Mouse (Mus musculus): Measurements from ENCODE around the gene Zbtb43. TPM values are rescaled to one million over a fixed set of nuclear protein-coding genes. Genes with fewer than 3 reads are reported as not detected.

Zbtb43 gene
- 15.6 and 17.8 TPM in 2 replicates for polyA plus RNA-seq (2015; fragmentation: Nextera tagmentation; extraction: Ambion mirVana)

DNA sequence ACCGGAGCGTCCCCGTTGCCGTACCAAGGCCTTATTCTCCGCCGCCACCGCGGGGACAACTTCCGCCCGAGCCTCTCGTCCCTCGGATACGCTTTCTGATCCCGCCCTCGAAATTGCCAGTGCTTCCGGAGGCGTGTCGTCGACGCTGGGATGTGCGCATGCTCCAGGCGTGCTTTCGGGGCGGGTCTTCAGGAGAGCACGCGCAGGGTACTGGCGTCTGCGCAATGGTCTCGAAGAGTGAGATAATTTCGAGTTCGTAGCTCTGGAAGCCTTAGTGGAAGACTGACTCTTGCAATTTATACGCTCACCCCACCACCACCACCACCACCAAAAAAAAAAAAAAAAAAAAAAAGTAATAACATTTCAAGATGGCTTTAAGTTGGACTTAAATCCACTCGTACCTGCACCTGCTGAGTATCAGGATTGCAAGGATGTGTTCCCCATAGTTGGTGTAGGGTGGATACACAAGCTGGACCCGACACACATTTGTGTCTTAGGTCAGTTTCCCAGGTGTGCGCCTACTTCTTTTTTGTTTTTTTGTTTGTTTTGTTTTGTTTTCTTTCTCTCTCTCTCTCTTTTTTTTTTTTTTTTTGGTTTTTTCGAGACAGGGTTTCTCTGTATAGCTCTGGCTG lies at the start of gene Zbtb43:
Zbtb43 (minus strand) TSS at position 94 of the 632 bp plus-strand sequence.
- peak within 1 kb of the TSS; percentile 89 for H3K9ac ChIP-seq
- peak; percentile 92 for ATAC-seq (replicated peaks; ENCODE audit: low FRiP score)
- peak within 1 kb of the TSS; percentile 84 for H3K27ac ChIP-seq
- H3K4me3 ChIP-seq (replicated peaks) = peak within 1 kb of the TSS; percentile 94
- no peaks in the 10 kb centered on the region for H3K27me3 ChIP-seq
- H3K4me1 ChIP-seq = peaks cover 27% of the 10 kb centered on the region
- peaks cover 9% of the 10 kb centered on the region for H3K36me3 ChIP-seq
- 6% methylated on average over 36 of the region's 36 CpGs for WGBS
- peak within 1 kb of the TSS; percentile 82 for H3K4me2 ChIP-seq
- no peaks in the 10 kb centered on the region for H3K9me3 ChIP-seq (replicated peaks)

DNA sequence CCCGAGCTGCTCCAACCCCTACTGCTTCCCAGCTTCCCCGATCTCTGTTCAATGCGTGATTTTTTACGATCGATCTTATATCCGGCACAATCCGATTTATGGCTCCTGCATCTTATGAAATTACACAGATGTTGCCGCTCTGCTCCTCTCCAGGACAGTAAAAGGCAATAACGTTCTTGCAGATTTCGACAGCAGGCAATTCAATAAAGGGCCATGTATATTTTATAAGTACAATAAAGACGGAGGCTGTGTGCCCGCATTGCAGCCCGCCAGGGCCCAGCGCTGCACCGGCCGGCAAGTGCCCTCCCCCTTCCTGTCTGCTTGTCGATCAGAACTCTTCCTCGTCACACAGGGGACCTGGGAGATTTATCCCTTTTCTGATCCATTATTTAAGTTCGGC lies 47.5 kb upstream of the Zbtb43 start:
- ATAC-seq (replicated peaks; ENCODE audit: low FRiP score) = no peak
- H3K27me3 ChIP-seq = peaks cover 20% of the 10 kb centered on the region
- no peak overlapping the region for H3K27ac ChIP-seq
- no peak overlapping the region for H3K9ac ChIP-seq
- H3K36me3 ChIP-seq = no peaks in the 10 kb centered on the region
- 44% methylated on average over 19 of the region's 19 CpGs for WGBS
- no peaks in the 10 kb centered on the region for H3K9me3 ChIP-seq (replicated peaks)
- no peak overlapping the region; the same call in 1 of the 2 replicates for H3K4me3 ChIP-seq (replicated peaks)
- 0 out of 2 replicates have a peak, but pooled peaks cover 5% of the 10 kb centered on the region for H3K4me1 ChIP-seq
- H3K4me2 ChIP-seq = peak overlapping the region; percentile 39

GRCm38 (mm10) chr2:33515431-33515830 lies 47.1 kb upstream of the Zbtb43 start:
- Histone ChIP-seq H3K36me3 (no peaks in the 10 kb centered on the region), H3K27ac (no peak overlapping the region), H3K27me3 (peaks cover 20% of the 10 kb centered on the region), H3K9ac (no peak overlapping the region), H3K4me1 (0 out of 2 replicates have a peak, but pooled peaks cover 5% of the 10 kb centered on the region), H3K4me3 (replicated peaks) (no peak overlapping the region; the same call in 1 of the 2 replicates), H3K9me3 (replicated peaks) (no peaks in the 10 kb centered on the region), H3K4me2 (peak overlapping the region; percentile 39)
- no peak for ATAC-seq (replicated peaks; ENCODE audit: low FRiP score)
- 71% methylated on average over 8 of the region's 8 CpGs for WGBS

DNA sequence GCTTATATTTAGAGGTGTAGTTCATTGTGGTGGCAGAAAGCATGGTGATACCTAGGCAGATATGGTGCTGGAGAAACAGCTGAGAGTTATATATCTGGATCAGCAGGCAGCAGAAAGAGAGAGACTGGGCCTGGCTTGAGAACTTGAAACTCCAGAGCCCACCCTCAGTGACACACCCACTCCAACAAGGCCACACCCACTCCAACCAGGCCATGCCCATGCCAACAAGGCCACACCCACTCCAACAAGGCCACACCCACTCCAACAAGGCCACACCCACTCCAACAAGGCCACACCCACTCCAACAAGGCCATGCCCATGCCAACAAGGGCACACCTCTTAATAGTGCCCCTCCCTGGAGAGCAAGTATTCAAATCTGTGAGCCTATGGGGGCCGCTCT lies 42.4 kb upstream of the Zbtb43 start:
- Histone ChIP-seq H3K4me1 (0 out of 2 replicates have a peak, but pooled peaks cover 4% of the 10 kb centered on the region), H3K27ac (no peak overlapping the region), H3K4me2 (no peak overlapping the region), H3K27me3 (peaks cover 14% of the 10 kb centered on the region), H3K9ac (no peak overlapping the region), H3K4me3 (replicated peaks) (no peak overlapping the region), H3K36me3 (no peaks in the 10 kb centered on the region), H3K9me3 (replicated peaks) (no peaks in the 10 kb centered on the region)
- no peak for ATAC-seq (replicated peaks; ENCODE audit: low FRiP score)
- WGBS = 100% methylated on average over 1 of the region's 1 CpGs

DNA sequence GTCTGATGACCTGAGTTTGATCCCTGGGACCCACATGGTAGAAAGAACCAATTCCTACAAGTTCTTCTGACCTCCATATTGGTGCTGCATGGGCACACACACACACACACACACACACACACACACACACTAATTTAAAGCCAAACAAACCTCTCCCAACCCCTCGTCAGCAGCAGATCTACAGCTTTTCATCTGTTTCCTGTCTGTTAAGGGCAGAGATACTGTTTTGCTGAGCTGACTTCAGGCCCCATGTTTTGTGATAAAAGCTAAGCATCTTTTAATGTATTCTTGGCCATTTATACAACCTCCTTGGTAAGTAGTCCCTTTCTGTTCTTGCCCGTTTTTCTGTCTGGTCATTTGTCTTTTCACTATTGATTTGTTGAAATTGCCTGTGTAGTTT lies 34.2 kb upstream of the Zbtb43 start:
- 45% methylated on average over 2 of the region's 2 CpGs for WGBS
- Histone ChIP-seq H3K4me1 (no peaks in the 10 kb centered on the region), H3K27ac (no peak overlapping the region), H3K4me3 (replicated peaks) (no peak overlapping the region), H3K36me3 (no peaks in the 10 kb centered on the region), H3K27me3 (0 out of 2 replicates have a peak, but pooled peaks cover 6% of the 10 kb centered on the region), H3K9ac (no peak overlapping the region), H3K9me3 (replicated peaks) (peaks cover 4% of the 10 kb centered on the region; the same call in 1 of the 2 replicates), H3K4me2 (no peak overlapping the region)
- ATAC-seq (replicated peaks; ENCODE audit: low FRiP score) = no peak

GRCm38 (mm10) chr2:33498280-33498679 lies 29.9 kb upstream of the Zbtb43 start:
- Histone ChIP-seq H3K4me1 (no peaks in the 10 kb centered on the region), H3K4me2 (no peak overlapping the region), H3K27me3 (no peaks in the 10 kb centered on the region), H3K36me3 (no peaks in the 10 kb centered on the region), H3K4me3 (replicated peaks) (no peak overlapping the region), H3K9me3 (replicated peaks) (peaks cover 4% of the 10 kb centered on the region; the same call in 1 of the 2 replicates), H3K9ac (no peak overlapping the region), H3K27ac (no peak overlapping the region)
- 61% methylated on average over 4 of the region's 4 CpGs for WGBS
- ATAC-seq (replicated peaks; ENCODE audit: low FRiP score) = no peak

GRCm38 (mm10) chr2:33495654-33496053 lies 27.3 kb upstream of the Zbtb43 start:
- H3K9ac ChIP-seq = no peak overlapping the region
- H3K4me1 ChIP-seq = no peaks in the 10 kb centered on the region
- no peak overlapping the region for H3K4me2 ChIP-seq
- WGBS = 54% methylated on average over 3 of the region's 3 CpGs
- ATAC-seq (replicated peaks; ENCODE audit: low FRiP score) = no peak
- H3K36me3 ChIP-seq = no peaks in the 10 kb centered on the region
- H3K9me3 ChIP-seq (replicated peaks) = peaks cover 4% of the 10 kb centered on the region; the same call in 1 of the 2 replicates
- H3K27me3 ChIP-seq = no peaks in the 10 kb centered on the region
- no peak overlapping the region for H3K27ac ChIP-seq
- no peak overlapping the region for H3K4me3 ChIP-seq (replicated peaks)

DNA sequence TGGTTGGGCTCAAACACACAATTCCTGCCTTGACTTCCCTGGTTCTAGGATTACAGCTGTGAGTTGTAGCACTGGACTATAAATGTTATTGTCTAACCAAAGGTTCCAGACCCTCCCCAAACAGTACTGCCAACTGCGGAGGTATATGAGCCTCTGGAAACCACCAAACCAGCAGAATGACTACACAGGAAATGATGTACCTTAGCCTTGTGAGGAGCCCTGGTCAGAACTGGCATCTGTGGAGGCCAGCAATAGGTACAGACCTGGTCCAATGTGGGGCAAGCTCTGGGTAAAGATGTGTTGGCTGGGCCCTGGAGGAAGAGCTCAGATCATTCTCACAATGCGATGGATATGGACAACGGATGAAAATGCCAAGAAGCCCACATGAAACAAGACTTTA lies 23.7 kb upstream of the Zbtb43 start:
- Histone ChIP-seq H3K4me3 (replicated peaks) (no peak overlapping the region), H3K27me3 (peaks cover 3% of the 10 kb centered on the region; the same call in 1 of the 2 replicates), H3K4me2 (no peak overlapping the region), H3K4me1 (no peaks in the 10 kb centered on the region), H3K9ac (no peak overlapping the region), H3K9me3 (replicated peaks) (no peaks in the 10 kb centered on the region), H3K36me3 (no peaks in the 10 kb centered on the region), H3K27ac (no peak overlapping the region)
- no peak for ATAC-seq (replicated peaks; ENCODE audit: low FRiP score)
- WGBS = 85% methylated on average over 3 of the region's 3 CpGs

DNA sequence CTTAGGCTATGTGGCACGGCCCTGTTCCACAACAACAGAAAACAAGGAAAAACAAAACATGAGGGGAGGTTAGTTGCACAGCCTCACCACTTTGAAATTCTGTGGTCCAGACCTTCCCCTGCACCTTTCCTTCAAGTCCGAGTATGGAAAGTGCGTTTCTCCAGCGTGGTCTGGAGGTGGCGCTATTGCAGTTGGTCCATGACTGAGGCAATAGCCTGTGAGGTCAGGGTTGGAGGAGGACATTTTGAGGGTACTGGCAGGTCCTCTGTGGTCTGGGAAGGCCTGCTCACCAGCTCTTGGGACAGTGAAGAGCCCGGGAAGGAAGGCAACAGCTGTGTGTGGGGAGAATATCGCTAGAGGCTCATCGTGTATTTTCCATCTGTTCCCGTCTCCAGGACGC lies 21.2 kb upstream of the Zbtb43 start:
- Histone ChIP-seq H3K27ac (no peak overlapping the region), H3K9me3 (replicated peaks) (no peaks in the 10 kb centered on the region), H3K36me3 (no peaks in the 10 kb centered on the region), H3K4me1 (no peaks in the 10 kb centered on the region), H3K4me3 (replicated peaks) (no peak overlapping the region), H3K9ac (no peak overlapping the region), H3K4me2 (no peak overlapping the region), H3K27me3 (peaks cover 10% of the 10 kb centered on the region; the same call in 1 of the 2 replicates)
- ATAC-seq (replicated peaks; ENCODE audit: low FRiP score) = no peak
- WGBS = 60% methylated on average over 10 of the region's 10 CpGs

- Histone ChIP-seq H3K27ac (no peak overlapping the region), H3K9ac (no peak overlapping the region), H3K36me3 (no peaks in the 10 kb centered on the region), H3K27me3 (peaks cover 10% of the 10 kb centered on the region; the same call in 1 of the 2 replicates), H3K4me1 (no peaks in the 10 kb centered on the region), H3K9me3 (replicated peaks) (no peaks in the 10 kb centered on the region), H3K4me2 (no peak overlapping the region), H3K4me3 (replicated peaks) (no peak overlapping the region)
- 73% methylated on average over 8 of the region's 8 CpGs for WGBS
- no peak for ATAC-seq (replicated peaks; ENCODE audit: low FRiP score)
Measured at GRCm38 (mm10) chr2:33487332-33487731, 19.0 kb upstream of the Zbtb43 start.

DNA sequence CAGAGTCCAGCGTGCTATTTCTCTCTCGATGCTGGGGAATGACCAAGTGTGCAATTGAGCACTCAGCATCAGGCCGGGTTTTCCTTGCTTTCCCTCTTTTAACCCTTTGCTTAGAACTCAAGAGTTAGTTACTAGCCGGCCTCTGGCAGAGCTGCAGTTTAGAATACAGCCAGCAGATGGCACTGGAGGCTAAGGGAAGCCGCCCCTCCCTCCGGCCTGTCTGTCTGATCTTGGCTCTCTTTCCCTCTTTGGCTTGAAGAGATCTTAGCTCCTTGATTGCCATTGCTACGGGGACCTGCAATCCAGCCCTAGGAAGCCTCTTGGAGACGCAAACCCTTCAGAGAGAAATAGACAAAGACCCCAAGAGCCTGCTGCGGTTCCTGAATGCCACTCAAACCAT lies 18.5 kb upstream of the Zbtb43 start:
- no peak overlapping the region for H3K4me2 ChIP-seq
- no peaks in the 10 kb centered on the region for H3K9me3 ChIP-seq (replicated peaks)
- no peak for ATAC-seq (replicated peaks; ENCODE audit: low FRiP score)
- no peaks in the 10 kb centered on the region for H3K36me3 ChIP-seq
- WGBS = 5% methylated on average over 9 of the region's 9 CpGs
- peaks cover 10% of the 10 kb centered on the region; the same call in 1 of the 2 replicates for H3K27me3 ChIP-seq
- H3K27ac ChIP-seq = no peak overlapping the region
- no peak overlapping the region for H3K9ac ChIP-seq
- no peaks in the 10 kb centered on the region for H3K4me1 ChIP-seq
- no peak overlapping the region for H3K4me3 ChIP-seq (replicated peaks)

- Histone ChIP-seq H3K4me2 (no peak overlapping the region), H3K4me3 (replicated peaks) (no peak overlapping the region), H3K36me3 (no peaks in the 10 kb centered on the region), H3K27ac (no peak overlapping the region), H3K9ac (no peak overlapping the region), H3K27me3 (no peaks in the 10 kb centered on the region), H3K9me3 (replicated peaks) (no peaks in the 10 kb centered on the region), H3K4me1 (no peaks in the 10 kb centered on the region)
- ATAC-seq (replicated peaks; ENCODE audit: low FRiP score) = no peak
- WGBS = 91% methylated on average over 10 of the region's 10 CpGs
Measured at GRCm38 (mm10) chr2:33477961-33478755, 9.8 kb upstream of the Zbtb43 start.

Data from kidney, embryonic 15.5 days (tissue).